Mouse (Mus musculus): ENCODE measurements at regions not wholly inside any gene's neighbourhood (a gene's known extent, or its start where the extent isn't known, plus 50 kb on each side); places are given as distances from the start of the nearest gene placed in this dataset.

GRCm38 (mm10) chr12:8854401-8854800 is 67.1 kb upstream of the Laptm4a start:
- no peaks in the 10 kb centered on the region for H3K4me1 ChIP-seq (ENCODE audit: insufficient read depth, low read length)
- no peak for ATAC-seq (ENCODE audit: low FRiP score)
- no peaks in the 10 kb centered on the region for H3K27me3 ChIP-seq (ENCODE audit: insufficient read depth, low read length)
- no peak for TF ChIP-seq CTCF (IDR thresholded peaks at IDR 0.05)
- no peaks in the 10 kb centered on the region for H3K36me3 ChIP-seq (ENCODE audit: insufficient read depth, low read length)
- 69% methylated on average over 4 of the region's 4 CpGs for WGBS
- no peaks in the 10 kb centered on the region for H3K9me3 ChIP-seq (ENCODE audit: low read length)
- H3K9ac ChIP-seq (replicated peaks; ENCODE audit: low read length, poor library complexity, severe bottlenecking), result no peak overlapping the region
- peak; percentile 11 for DNase-seq (ENCODE audit: low spot score)
- H3K4me3 ChIP-seq (ENCODE audit: low read depth, low read length), result no peak overlapping the region
- no peak overlapping the region for H3K27ac ChIP-seq (ENCODE audit: low read depth, low read length)
- no peak overlapping the region for H3K4me2 ChIP-seq (ENCODE audit: low read depth, low read length, poor library complexity, severe bottlenecking)

- no peak for ATAC-seq (ENCODE audit: low FRiP score)
- Histone ChIP-seq H3K4me3 (ENCODE audit: low read depth, low read length) (no peak overlapping the region), H3K36me3 (ENCODE audit: insufficient read depth, low read length) (no peaks in the 10 kb centered on the region), H3K27me3 (ENCODE audit: insufficient read depth, low read length) (no peaks in the 10 kb centered on the region), H3K27ac (ENCODE audit: low read depth, low read length) (no peak overlapping the region), H3K9me3 (ENCODE audit: low read length) (no peaks in the 10 kb centered on the region), H3K4me2 (ENCODE audit: low read depth, low read length, poor library complexity, severe bottlenecking) (no peak overlapping the region), H3K4me1 (ENCODE audit: insufficient read depth, low read length) (no peaks in the 10 kb centered on the region), H3K9ac (replicated peaks; ENCODE audit: low read length, poor library complexity, severe bottlenecking) (no peak overlapping the region)
- WGBS, result 76% methylated on average over 5 of the region's 5 CpGs
- TF ChIP-seq CTCF (IDR thresholded peaks at IDR 0.05), result no peak
- DNase-seq (ENCODE audit: low spot score), result no peak
Measured at GRCm38 (mm10) chr12:8855119-8855518, 66.3 kb upstream of the Laptm4a start.

DNA sequence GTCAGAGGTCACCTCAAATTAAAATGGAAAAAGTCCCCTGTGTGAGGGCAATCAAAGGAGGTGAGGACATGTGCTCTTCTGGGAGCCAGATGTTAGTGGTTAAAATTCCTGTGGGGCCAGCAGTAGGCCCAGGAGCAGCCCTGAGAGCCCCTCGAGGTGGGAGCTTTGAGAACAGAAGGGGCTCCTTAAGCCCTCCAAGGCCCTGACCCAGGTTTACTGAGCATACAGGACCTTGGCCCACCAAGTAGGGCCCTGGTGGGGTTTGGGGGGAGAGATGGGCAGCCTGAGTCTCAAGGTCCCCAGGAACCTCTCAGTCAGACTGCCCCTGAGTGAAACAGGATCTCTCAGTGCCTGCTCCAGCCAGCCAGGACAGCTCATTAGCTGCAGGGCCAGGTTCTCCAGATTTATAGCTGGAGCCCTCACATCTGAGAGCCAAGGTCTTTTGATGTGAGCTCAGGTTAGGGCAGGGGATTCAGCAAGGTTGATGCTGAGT is 65.4 kb upstream of the Laptm4a start:
- 67% methylated on average over 1 of the region's 1 CpGs for WGBS
- no peak overlapping the region for H3K27ac ChIP-seq (ENCODE audit: low read depth, low read length)
- ATAC-seq (ENCODE audit: low FRiP score) (no peak), DNase-seq (ENCODE audit: low spot score) (no peak)
- no peaks in the 10 kb centered on the region for H3K27me3 ChIP-seq (ENCODE audit: insufficient read depth, low read length)
- no peak for TF ChIP-seq CTCF (IDR thresholded peaks at IDR 0.05)
- H3K9ac ChIP-seq (replicated peaks; ENCODE audit: low read length, poor library complexity, severe bottlenecking), result no peak overlapping the region
- H3K4me3 ChIP-seq (ENCODE audit: low read depth, low read length), result no peak overlapping the region
- no peaks in the 10 kb centered on the region for H3K4me1 ChIP-seq (ENCODE audit: insufficient read depth, low read length)
- H3K36me3 ChIP-seq (ENCODE audit: insufficient read depth, low read length), result no peaks in the 10 kb centered on the region
- no peaks in the 10 kb centered on the region for H3K9me3 ChIP-seq (ENCODE audit: low read length)
- no peak overlapping the region for H3K4me2 ChIP-seq (ENCODE audit: low read depth, low read length, poor library complexity, severe bottlenecking)

- 56% methylated on average over 8 of the region's 8 CpGs for WGBS
- H3K9ac ChIP-seq (replicated peaks; ENCODE audit: low read length, poor library complexity, severe bottlenecking), result no peak overlapping the region
- DNase-seq (ENCODE audit: low spot score), result no peak
- H3K4me1 ChIP-seq (ENCODE audit: insufficient read depth, low read length), result no peaks in the 10 kb centered on the region
- no peak for ATAC-seq (ENCODE audit: low FRiP score)
- no peaks in the 10 kb centered on the region for H3K36me3 ChIP-seq (ENCODE audit: insufficient read depth, low read length)
- H3K27me3 ChIP-seq (ENCODE audit: insufficient read depth, low read length), result no peaks in the 10 kb centered on the region
- H3K4me2 ChIP-seq (ENCODE audit: low read depth, low read length, poor library complexity, severe bottlenecking), result no peak overlapping the region
- no peak overlapping the region for H3K27ac ChIP-seq (ENCODE audit: low read depth, low read length)
- no peaks in the 10 kb centered on the region for H3K9me3 ChIP-seq (ENCODE audit: low read length)
- no peak overlapping the region for H3K4me3 ChIP-seq (ENCODE audit: low read depth, low read length)
- TF ChIP-seq CTCF (IDR thresholded peaks at IDR 0.05), result peak; percentile 14; the same call in 1 of the 2 replicates
Measured at GRCm38 (mm10) chr12:8857308-8857707, 64.2 kb upstream of the Laptm4a start.

DNA sequence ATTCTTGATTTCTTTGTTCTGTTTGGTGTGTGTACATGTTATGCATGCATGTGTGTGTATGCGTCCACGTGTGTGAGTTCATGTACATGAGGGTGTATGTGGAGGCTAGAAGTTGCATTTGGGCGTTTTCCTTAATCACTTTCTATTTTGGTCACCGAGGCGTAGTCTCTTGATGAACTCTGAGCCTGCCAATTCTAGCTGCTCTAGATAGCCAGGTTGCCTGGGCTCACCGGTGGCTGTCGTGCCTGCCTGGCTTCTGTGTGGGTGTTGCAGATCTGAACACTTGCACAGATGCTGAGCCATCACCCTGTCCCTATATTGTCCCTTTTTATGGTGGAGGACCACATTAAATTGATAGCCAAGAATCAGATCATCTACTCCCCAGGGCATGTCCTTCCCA is 62.7 kb upstream of the Laptm4a start:
- TF ChIP-seq CTCF (IDR thresholded peaks at IDR 0.05), result no peak
- DNase-seq (ENCODE audit: low spot score) (no peak), ATAC-seq (ENCODE audit: low FRiP score) (no peak)
- H3K36me3 ChIP-seq (ENCODE audit: insufficient read depth, low read length), result no peaks in the 10 kb centered on the region
- 87% methylated on average over 7 of the region's 7 CpGs for WGBS
- H3K4me2 ChIP-seq (ENCODE audit: low read depth, low read length, poor library complexity, severe bottlenecking), result no peak overlapping the region
- no peaks in the 10 kb centered on the region for H3K4me1 ChIP-seq (ENCODE audit: insufficient read depth, low read length)
- H3K27me3 ChIP-seq (ENCODE audit: insufficient read depth, low read length), result no peaks in the 10 kb centered on the region
- no peaks in the 10 kb centered on the region for H3K9me3 ChIP-seq (ENCODE audit: low read length)
- H3K27ac ChIP-seq (ENCODE audit: low read depth, low read length), result no peak overlapping the region
- H3K4me3 ChIP-seq (ENCODE audit: low read depth, low read length), result no peak overlapping the region
- H3K9ac ChIP-seq (replicated peaks; ENCODE audit: low read length, poor library complexity, severe bottlenecking), result no peak overlapping the region

DNA sequence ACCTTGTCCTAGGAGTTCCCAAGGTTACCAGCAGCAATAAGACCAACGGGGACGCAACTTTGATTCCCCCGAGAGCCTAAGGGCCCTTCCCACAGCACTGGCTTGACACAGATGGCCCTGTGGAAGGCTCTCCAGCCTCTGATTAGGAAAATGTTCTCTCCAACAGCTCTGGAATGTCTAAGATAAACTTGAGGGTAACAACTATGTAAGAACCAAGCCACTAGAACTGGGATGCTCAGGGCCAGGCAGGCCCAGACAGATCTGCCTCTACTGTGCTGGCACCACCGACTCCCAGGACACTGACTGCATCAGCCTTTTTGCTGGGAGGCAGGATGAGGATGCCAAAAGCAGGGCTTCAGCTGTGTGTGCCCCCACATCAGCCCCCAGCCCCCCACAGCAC is 61.9 kb upstream of the Laptm4a start:
- Histone ChIP-seq H3K9me3 (ENCODE audit: low read length) (no peaks in the 10 kb centered on the region), H3K36me3 (ENCODE audit: insufficient read depth, low read length) (no peaks in the 10 kb centered on the region), H3K4me1 (ENCODE audit: insufficient read depth, low read length) (no peaks in the 10 kb centered on the region), H3K27ac (ENCODE audit: low read depth, low read length) (no peak overlapping the region), H3K4me2 (ENCODE audit: low read depth, low read length, poor library complexity, severe bottlenecking) (no peak overlapping the region), H3K9ac (replicated peaks; ENCODE audit: low read length, poor library complexity, severe bottlenecking) (no peak overlapping the region), H3K27me3 (ENCODE audit: insufficient read depth, low read length) (no peaks in the 10 kb centered on the region), H3K4me3 (ENCODE audit: low read depth, low read length) (no peak overlapping the region)
- TF ChIP-seq CTCF (IDR thresholded peaks at IDR 0.05), result no peak
- 87% methylated on average over 4 of the region's 4 CpGs for WGBS
- DNase-seq (ENCODE audit: low spot score) (no peak), ATAC-seq (ENCODE audit: low FRiP score) (no peak)

Measured in midbrain, postnatal 0 days (tissue).